Mouse (Mus musculus): ENCODE data around the gene Gm2832.
"Not testable (repeated sequence)": the region's sequence is repeated elsewhere in the genome, so short reads cannot be mapped to it uniquely, and the experiment has no call there.

The Gm2832 gene

DNA sequence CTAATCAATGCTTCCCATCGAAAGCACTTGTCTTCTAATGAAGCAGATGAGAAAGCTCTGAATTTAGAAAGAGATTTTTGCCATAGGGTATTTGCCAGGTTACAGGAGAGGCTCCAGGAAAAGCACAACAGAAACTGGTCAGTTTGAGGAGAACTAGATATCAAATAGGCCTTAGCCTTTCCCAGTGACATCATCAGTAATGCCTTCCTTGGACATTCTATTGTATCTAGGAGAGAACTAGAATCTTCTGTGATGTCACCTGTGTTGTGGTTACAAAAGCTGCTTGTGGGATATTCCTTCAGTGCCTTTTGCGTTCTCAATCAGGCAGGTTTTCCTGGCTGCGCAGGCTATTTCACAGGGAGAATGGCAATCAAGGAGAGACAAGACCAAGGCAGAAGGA lies at the start of gene Gm2832:
Gene Gm2832, plus strand, starts transcription at position 301 of the 400 bp plus-strand sequence.
- DNase-seq = not testable (repeated sequence)

DNA sequence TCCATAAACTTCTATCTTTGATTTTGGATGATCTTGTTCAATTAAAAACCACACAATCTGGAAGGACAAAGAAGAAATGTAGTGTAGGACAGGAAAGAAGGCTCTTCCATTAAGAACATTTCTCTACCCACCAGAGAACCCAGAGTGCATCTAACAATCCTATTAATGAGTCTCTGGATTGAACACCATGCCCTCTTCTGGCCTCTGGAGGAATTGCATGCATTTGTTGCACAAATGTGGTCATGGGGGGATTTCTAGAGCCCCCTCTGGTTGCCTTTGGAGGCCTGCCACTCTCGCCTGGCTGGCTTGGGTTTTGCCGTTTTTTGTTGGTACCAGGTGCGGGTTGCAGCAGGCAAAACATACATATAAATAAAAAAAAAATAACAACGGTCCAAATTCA lies 15.3 kb upstream of the Gm2832 start:
- DNase-seq = peak; percentile 21 to 67

DNA sequence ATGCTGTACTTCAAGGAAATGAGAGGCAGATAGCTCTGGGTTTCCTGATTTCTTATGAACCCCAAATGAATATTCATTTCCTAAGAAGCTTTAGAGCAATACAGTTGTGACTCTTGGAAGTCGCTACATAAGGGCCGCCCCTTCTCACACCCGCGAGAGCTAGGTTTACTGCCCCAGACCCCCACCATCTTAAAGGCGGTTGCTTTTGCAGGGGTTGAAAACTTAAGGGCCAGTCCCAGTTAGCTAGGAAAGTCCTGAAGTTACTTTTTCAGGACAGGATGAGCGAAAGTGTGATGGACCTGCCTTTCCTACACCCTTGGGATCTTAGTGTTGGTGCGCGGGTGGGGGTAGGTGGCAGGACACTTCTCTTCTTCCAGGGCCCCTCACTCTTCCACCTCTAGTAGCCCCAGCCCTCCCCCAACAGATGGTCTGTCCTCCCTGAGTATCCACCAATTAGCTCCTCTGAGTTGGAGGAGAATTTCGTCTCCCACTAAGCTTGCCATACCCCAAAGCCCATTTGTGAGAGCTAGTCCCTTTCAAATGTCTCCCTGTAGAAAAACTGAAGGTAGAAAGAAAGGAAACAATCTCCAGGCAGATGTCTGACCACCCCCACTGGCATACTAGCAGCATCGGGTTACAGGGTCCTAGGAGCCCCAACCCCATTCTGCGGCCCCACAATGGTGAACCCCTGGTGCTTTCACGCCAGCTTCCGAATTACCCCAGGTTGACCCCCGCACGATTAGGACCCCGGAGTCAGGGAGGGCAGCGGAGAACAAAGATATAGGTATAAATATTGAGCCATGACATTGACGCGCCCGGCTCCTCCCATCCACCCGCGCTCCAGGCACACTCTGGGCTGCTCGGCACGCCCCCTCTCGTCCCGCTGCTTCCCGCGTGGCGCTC lies 14.5 kb upstream of the Gm2832 start:
- DNase-seq = not testable (repeated sequence)

DNA sequence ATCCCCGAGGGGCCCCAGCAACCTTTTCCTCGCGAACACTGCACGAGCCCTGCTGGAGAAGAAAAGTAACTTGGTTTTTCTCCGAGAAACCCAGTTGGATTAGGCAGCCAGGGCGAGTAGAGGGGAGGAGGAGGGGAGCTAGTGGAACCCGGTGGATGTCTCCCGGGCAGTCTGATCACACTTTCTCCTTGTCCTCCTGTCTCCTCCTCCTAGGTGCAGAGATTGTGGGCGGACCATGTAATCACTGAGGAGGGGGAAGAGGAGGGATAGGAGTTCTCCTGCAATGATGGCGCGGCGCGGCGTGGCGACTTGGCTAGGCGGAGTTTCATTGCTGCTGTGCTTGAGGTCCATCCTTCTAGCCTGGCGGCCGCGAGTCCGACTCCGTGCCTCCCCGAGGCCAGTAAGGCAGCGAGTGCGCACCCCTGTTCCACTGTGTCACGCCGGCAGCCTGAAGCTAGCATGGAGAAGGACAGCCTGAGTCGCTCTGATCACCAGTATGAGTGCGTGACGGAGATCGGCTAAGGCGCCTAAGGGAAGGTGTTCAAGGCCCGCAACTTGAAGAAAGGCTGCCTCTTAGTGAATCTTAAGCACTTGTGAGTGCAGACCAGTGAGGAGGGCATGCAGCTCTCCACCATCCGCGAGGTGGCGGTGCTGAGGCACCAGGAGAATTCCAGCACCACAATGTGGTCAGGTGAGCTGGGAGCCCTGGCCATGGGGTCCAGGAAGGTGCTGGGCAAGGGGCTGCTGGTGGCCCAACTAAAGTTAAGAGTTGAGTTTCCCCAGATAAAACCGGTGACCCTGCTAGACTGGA lies 13.6 kb upstream of the Gm2832 start:
- DNase-seq = peak; percentile 12 to 59

DNA sequence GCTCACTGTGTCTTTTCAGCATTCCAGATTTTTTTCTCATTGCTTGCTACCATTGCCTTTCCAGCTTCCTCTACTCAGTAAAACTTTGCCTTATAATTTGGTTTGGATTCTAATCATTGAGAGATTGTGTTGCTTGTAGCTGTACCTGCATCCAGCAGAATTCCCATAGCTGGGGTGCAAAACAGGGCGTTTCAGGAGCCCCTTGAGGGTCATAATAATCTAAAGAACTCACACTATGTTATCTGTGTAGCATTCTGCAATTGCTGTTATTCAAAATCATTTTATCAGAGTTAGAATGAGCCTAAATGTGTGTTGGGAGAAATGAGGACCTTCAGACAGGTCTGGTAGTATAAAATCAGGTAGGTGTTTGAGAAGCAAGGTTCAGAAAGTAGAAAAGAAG lies 7.4 kb downstream of the Gm2832 start:
- not testable (repeated sequence) for DNase-seq

Data from kidney, adult 8-10 months (tissue).